Mouse (Mus musculus) effector memory CD4-positive, alpha-beta T cell, adult 5 months (primary cell): ENCODE data around the gene Olfr615. TPM values are rescaled to one million over a fixed set of nuclear protein-coding genes. Genes with fewer than 3 reads are reported as not detected.

Experiments
- polyA plus RNA-seq: library from polyadenylated mRNA; unstranded; fragments of 100-300 nt; shearing (Covaris generic); gene quantifications from one replicate; pipeline ENCODE4 v1.2.1, GENCODE M21; 2017

Gene Olfr615
- not detected for polyA plus RNA-seq

DNA sequence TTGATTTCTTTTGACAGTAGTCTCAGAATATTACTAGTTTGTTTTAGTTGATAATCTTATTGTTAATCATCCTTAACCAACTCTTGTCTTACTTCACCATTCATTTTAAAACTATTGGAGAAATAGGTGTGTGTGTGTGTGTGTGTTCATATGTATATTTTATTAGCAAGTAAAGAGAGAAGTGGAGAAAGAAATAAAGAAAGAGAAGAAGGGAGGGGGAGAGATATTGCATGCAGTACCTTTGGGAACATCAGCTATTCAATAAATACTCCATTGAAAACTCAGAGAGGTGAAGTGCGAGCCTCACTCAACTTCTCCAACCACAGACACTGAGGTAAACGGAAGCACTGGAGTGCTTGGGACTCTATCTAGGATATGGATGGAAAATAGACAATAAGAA, at the start of gene Olfr615:
Olfr615 (plus strand) TSS at position 301 of the 400 bp plus-strand sequence.

DNA sequence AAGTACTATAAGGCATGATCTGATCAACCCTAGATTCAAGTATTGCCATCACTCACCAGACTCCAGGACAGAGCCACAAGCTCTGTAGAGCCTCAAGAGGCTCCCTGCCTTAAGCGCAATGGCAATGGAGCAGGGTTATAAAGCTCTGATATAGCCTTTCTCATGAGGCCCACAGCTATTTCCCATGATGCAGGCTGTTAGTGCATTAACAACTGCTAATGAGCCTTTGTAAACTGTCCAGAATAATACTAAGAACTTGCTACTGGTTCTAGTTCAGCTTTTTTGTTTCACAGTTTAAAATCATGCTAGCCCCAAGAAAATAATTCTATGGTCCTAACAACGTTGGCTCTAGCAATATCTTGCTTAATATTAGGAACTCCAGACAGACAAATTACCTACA, 43.9 kb upstream of the Olfr615 start, which contains the start of gene Olfr610:
Olfr610 (minus strand) TSS at position 101 of the 400 bp plus-strand sequence.

DNA sequence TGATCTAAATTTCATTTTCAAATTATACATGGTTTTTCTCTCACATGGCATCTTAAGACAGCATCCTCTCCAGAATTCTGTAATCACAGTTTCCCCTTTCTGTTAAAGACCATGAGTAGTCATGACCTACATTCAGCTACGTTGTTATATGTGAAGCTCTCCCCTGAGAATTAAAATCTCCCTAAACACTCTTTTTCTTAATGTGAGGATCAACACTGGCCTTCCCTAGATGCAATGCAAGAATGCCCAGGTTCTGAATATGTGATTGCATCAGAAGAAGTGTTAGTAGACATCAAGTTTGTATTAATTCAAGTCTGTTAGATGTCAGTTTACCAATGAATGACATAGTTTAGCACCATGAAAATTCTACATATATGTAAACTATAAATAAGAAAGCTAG, 35.1 kb upstream of the Olfr615 start, which contains the start of gene Olfr611:
Olfr611 (minus strand) TSS at position 101 of the 400 bp plus-strand sequence.

GRCm38 (mm10) chr7:103542617-103543016, 13.3 kb upstream of the Olfr615 start, which contains the start of gene Olfr612:
Gene Olfr612, minus strand, starts transcription at chr7:103542717.

GRCm38 (mm10) chr7:103547774-103548173, 8.1 kb upstream of the Olfr615 start, which contains the start of gene Olfr613:
Gene Olfr613, plus strand, starts transcription at chr7:103548074.

GRCm38 (mm10) chr7:103569043-103569442, 13.2 kb downstream of the Olfr615 start, which contains the start of gene Olfr616:
Gene Olfr616, minus strand, starts transcription at chr7:103569143.

DNA sequence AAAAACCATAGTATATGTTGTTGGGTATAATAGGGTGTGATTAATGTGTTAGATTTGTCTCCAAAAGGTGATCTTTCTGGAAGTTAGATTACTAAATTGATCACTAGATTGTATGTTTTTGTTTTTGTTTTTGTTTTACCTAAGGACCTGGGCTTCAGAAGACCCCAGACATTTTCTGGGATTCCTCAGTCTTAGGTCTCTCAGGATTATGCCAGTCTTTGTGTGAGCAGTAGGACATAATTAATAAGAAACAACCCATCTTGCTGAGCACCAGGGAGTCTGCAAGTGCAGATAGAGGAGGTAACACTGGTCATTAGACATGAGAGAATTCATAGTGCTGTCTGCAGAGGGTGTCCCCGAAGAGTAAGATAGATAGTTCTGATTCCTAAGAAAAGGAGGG, 16.9 kb downstream of the Olfr615 start, which contains the start of gene Olfr617:
Olfr617 (plus strand) TSS at position 301 of the 400 bp plus-strand sequence.

DNA sequence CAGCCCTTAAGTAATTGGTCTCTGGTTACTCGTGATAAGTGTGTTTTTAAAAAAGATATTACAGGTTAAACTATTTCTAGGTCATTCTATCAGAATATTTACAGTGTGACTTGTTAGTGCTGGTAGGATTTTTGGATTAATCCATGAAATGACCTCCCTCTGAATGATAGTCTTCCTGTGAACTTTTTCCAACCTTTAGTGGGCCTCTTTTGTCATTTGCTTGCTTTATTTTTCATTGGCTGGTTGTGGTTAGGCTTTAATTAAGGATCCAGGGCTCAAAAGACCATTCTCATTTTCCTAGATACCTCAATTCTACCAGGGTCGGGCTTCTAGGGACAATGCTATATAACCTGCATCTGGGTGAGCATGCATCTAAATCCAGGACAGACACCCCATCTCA, 33.9 kb downstream of the Olfr615 start, which contains the start of gene Olfr618:
Olfr618 (plus strand) TSS at position 301 of the 400 bp plus-strand sequence.

DNA sequence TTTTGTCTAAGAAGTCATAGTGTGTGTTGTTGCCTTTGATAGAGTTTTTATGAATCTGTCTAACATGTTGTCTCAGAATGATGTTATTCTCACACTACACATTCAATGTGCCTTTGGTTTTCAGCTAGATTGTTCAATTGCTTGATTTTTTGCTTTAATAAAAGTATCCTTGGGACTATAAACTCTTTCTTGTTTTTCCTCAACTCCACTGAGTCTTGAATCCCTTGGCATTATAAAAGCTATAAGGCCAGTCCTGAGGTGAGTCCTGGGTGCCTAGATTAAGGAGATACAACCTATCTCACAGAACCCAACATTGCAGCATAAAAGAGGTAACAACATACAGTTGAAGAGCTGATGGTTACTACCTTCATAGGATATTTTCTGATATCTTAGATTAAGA, 44.4 kb downstream of the Olfr615 start, which contains the start of gene Olfr619:
Olfr619 (plus strand) TSS at position 301 of the 400 bp plus-strand sequence.

DNA sequence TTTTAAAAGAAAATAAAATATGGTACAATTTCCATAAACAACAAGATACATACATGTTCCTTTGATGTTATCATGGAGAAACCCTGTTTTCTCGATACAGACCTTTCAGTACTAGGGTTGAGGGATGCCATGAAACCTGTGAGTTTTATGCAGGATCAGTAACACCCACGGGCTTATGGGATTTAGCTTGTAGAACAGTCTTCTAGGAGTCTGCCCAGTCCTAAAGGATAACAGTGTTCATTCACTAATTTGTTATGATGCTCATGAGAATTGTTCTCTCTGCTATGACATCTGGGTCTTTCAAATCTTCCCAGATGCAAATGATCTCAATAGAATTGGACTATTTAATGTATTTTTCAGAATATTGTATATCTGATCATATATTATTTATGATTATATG, 56.6 kb downstream of the Olfr615 start, which contains the start of gene Olfr620:
Olfr620 (minus strand) TSS at position 101 of the 400 bp plus-strand sequence.

Other genes with a start within 250 kb of the Olfr615 start
- gene Olfr597, start 239.8 kb upstream of the Olfr615 start, polyA plus RNA-seq = not detected
- not detected for gene Olfr598, start 232.5 kb upstream of the Olfr615 start, polyA plus RNA-seq
- not detected for gene Olfr599, start 220.2 kb upstream of the Olfr615 start, polyA plus RNA-seq
- gene Olfr600, start 206.4 kb upstream of the Olfr615 start, polyA plus RNA-seq = not detected
- not detected for gene Olfr601, start 193.4 kb upstream of the Olfr615 start, polyA plus RNA-seq
- not detected for gene Olfr603, start 169.9 kb upstream of the Olfr615 start, polyA plus RNA-seq
- gene Usp17lc, start 141.0 kb upstream of the Olfr615 start, polyA plus RNA-seq = not detected
- not detected for gene Olfr605, start 110.6 kb upstream of the Olfr615 start, polyA plus RNA-seq
- not detected for gene Olfr606, start 107.0 kb upstream of the Olfr615 start, polyA plus RNA-seq
- gene Olfr607, start 91.9 kb upstream of the Olfr615 start, polyA plus RNA-seq = 0.09 TPM
- gene Olfr608, start 86.2 kb upstream of the Olfr615 start, polyA plus RNA-seq = not detected
- not detected for gene Olfr609, start 58.0 kb upstream of the Olfr615 start, polyA plus RNA-seq
- gene Olfr610, start 44.0 kb upstream of the Olfr615 start, polyA plus RNA-seq = not detected
- not detected for gene Olfr611, start 35.2 kb upstream of the Olfr615 start, polyA plus RNA-seq
- not detected for gene Olfr612, start 13.4 kb upstream of the Olfr615 start, polyA plus RNA-seq
- gene Olfr613, start 8.0 kb upstream of the Olfr615 start, polyA plus RNA-seq = not detected
- gene Olfr616, start 13.1 kb downstream of the Olfr615 start, polyA plus RNA-seq = not detected
- not detected for gene Olfr617, start 17.0 kb downstream of the Olfr615 start, polyA plus RNA-seq
- gene Olfr618, start 34.0 kb downstream of the Olfr615 start, polyA plus RNA-seq = not detected
- gene Olfr619, start 44.5 kb downstream of the Olfr615 start, polyA plus RNA-seq = not detected
- gene Olfr620, start 56.5 kb downstream of the Olfr615 start, polyA plus RNA-seq = not detected
- not detected for gene Olfr622, start 86.6 kb downstream of the Olfr615 start, polyA plus RNA-seq
- gene Olfr623, start 107.6 kb downstream of the Olfr615 start, polyA plus RNA-seq = not detected
- not detected for gene Olfr624, start 115.1 kb downstream of the Olfr615 start, polyA plus RNA-seq
- gene Olfr625-ps1, start 126.6 kb downstream of the Olfr615 start, polyA plus RNA-seq = not detected
- gene Olfr243, start 158.6 kb downstream of the Olfr615 start, polyA plus RNA-seq = not detected
- gene Olfr628, start 174.3 kb downstream of the Olfr615 start, polyA plus RNA-seq = not detected
- not detected for gene Olfr629, start 188.9 kb downstream of the Olfr615 start, polyA plus RNA-seq
- not detected for gene Olfr630, start 201.3 kb downstream of the Olfr615 start, polyA plus RNA-seq
- not detected for gene Olfr69, start 215.5 kb downstream of the Olfr615 start, polyA plus RNA-seq
- 0.14 TPM for gene Olfr68, start 223.6 kb downstream of the Olfr615 start, polyA plus RNA-seq
- gene Olfr67, start 235.7 kb downstream of the Olfr615 start, polyA plus RNA-seq = not detected